Mouse (Mus musculus): ENCODE measurements around the gene Raver1. TPM values are rescaled to one million over a fixed set of nuclear protein-coding genes. Genes with fewer than 3 reads are reported as not detected.

The Raver1 gene
- polyA plus RNA-seq, 1 experiment, result 65.6 TPM

GRCm38 (mm10) chr9:21102076-21102475, 10.3 kb upstream of the Raver1 start:
- DNase-seq (ENCODE audit: low read depth), result no peak
- TF ChIP-seq CTCF (IDR thresholded peaks at IDR 0.05; ENCODE audit: borderline replicate concordance, extremely low read depth, insufficient read depth, insufficient read length), result no peak
- no peak for TF ChIP-seq POLR2A (IDR thresholded peaks at IDR 0.05; ENCODE audit: borderline replicate concordance, extremely low read depth, insufficient read depth, insufficient read length, poor library complexity, severe bottlenecking)

GRCm38 (mm10) chr9:21100447-21101161, 8.8 kb upstream of the Raver1 start:
- no peak for DNase-seq (ENCODE audit: low read depth)
- no peak for TF ChIP-seq POLR2A (IDR thresholded peaks at IDR 0.05; ENCODE audit: borderline replicate concordance, extremely low read depth, insufficient read depth, insufficient read length, poor library complexity, severe bottlenecking)

- DNase-seq (ENCODE audit: low read depth), result no peak
- TF ChIP-seq CTCF (IDR thresholded peaks at IDR 0.05; ENCODE audit: borderline replicate concordance, extremely low read depth, insufficient read depth, insufficient read length) (no peak), POLR2A (IDR thresholded peaks at IDR 0.05; ENCODE audit: borderline replicate concordance, extremely low read depth, insufficient read depth, insufficient read length, poor library complexity, severe bottlenecking) (no peak)
Observed at GRCm38 (mm10) chr9:21097793-21098192, 6.0 kb upstream of the Raver1 start.

GRCm38 (mm10) chr9:21095958-21096357, 4.2 kb upstream of the Raver1 start:
- DNase-seq (ENCODE audit: low read depth), result no peak
- TF ChIP-seq CTCF (IDR thresholded peaks at IDR 0.05; ENCODE audit: borderline replicate concordance, extremely low read depth, insufficient read depth, insufficient read length) (no peak), POLR2A (IDR thresholded peaks at IDR 0.05; ENCODE audit: borderline replicate concordance, extremely low read depth, insufficient read depth, insufficient read length, poor library complexity, severe bottlenecking) (no peak)

GRCm38 (mm10) chr9:21093423-21093822, 1.6 kb upstream of the Raver1 start:
- TF ChIP-seq POLR2A (IDR thresholded peaks at IDR 0.05; ENCODE audit: borderline replicate concordance, extremely low read depth, insufficient read depth, insufficient read length, poor library complexity, severe bottlenecking) (no peak), CTCF (IDR thresholded peaks at IDR 0.05; ENCODE audit: borderline replicate concordance, extremely low read depth, insufficient read depth, insufficient read length) (no peak)
- DNase-seq (ENCODE audit: low read depth), result no peak

- DNase-seq (ENCODE audit: low read depth), result no peak
- TF ChIP-seq CTCF (IDR thresholded peaks at IDR 0.05; ENCODE audit: borderline replicate concordance, extremely low read depth, insufficient read depth, insufficient read length) (no peak), POLR2A (IDR thresholded peaks at IDR 0.05; ENCODE audit: borderline replicate concordance, extremely low read depth, insufficient read depth, insufficient read length, poor library complexity, severe bottlenecking) (no peak)
Observed at GRCm38 (mm10) chr9:21090972-21091706, 669 bp downstream of the Raver1 start.

GRCm38 (mm10) chr9:21090537-21090936, 1.3 kb downstream of the Raver1 start:
- no peak for DNase-seq (ENCODE audit: low read depth)
- TF ChIP-seq POLR2A (IDR thresholded peaks at IDR 0.05; ENCODE audit: borderline replicate concordance, extremely low read depth, insufficient read depth, insufficient read length, poor library complexity, severe bottlenecking), result no peak
- no peak for TF ChIP-seq CTCF (IDR thresholded peaks at IDR 0.05; ENCODE audit: borderline replicate concordance, extremely low read depth, insufficient read depth, insufficient read length)

GRCm38 (mm10) chr9:21083324-21083723, 8.5 kb downstream of the Raver1 start:
- no peak for TF ChIP-seq CTCF (IDR thresholded peaks at IDR 0.05; ENCODE audit: borderline replicate concordance, extremely low read depth, insufficient read depth, insufficient read length)
- no peak for TF ChIP-seq POLR2A (IDR thresholded peaks at IDR 0.05; ENCODE audit: borderline replicate concordance, extremely low read depth, insufficient read depth, insufficient read length, poor library complexity, severe bottlenecking)
- DNase-seq (ENCODE audit: low read depth), result no peak

GRCm38 (mm10) chr9:21081127-21081526, 10.7 kb downstream of the Raver1 start:
- no peak for DNase-seq (ENCODE audit: low read depth)
- no peak for TF ChIP-seq CTCF (IDR thresholded peaks at IDR 0.05; ENCODE audit: borderline replicate concordance, extremely low read depth, insufficient read depth, insufficient read length)
- TF ChIP-seq POLR2A (IDR thresholded peaks at IDR 0.05; ENCODE audit: borderline replicate concordance, extremely low read depth, insufficient read depth, insufficient read length, poor library complexity, severe bottlenecking), result no peak

- no peak for TF ChIP-seq CTCF (IDR thresholded peaks at IDR 0.05; ENCODE audit: borderline replicate concordance, extremely low read depth, insufficient read depth, insufficient read length)
- TF ChIP-seq POLR2A (IDR thresholded peaks at IDR 0.05; ENCODE audit: borderline replicate concordance, extremely low read depth, insufficient read depth, insufficient read length, poor library complexity, severe bottlenecking), result no peak
- no peak for DNase-seq (ENCODE audit: low read depth)
Observed at GRCm38 (mm10) chr9:21075625-21076024, 16.2 kb downstream of the Raver1 start.

GRCm38 (mm10) chr9:21074173-21074572, 17.6 kb downstream of the Raver1 start:
- DNase-seq (ENCODE audit: low read depth), result no peak
- TF ChIP-seq POLR2A (IDR thresholded peaks at IDR 0.05; ENCODE audit: borderline replicate concordance, extremely low read depth, insufficient read depth, insufficient read length, poor library complexity, severe bottlenecking) (no peak), CTCF (IDR thresholded peaks at IDR 0.05; ENCODE audit: borderline replicate concordance, extremely low read depth, insufficient read depth, insufficient read length) (no peak)

Data from brain, embryonic 14.5 days (tissue).